Mouse (Mus musculus) retina, postnatal 1 day (tissue): Measurements from ENCODE around the gene Taf5l.
A peak's percentile ranks its signal among the peaks of the same experiment; 100 is the strongest.
"Not testable (repeated sequence)": the region's sequence is repeated elsewhere in the genome, so short reads cannot be mapped to it uniquely, and the experiment has no call there.

Experiments
- DNase-seq: peaks from one replicate; pipeline ENCODE4 v3.0.0-alpha.2; 2012

The Taf5l gene

GRCm38 (mm10) chr8:124011989-124012586 is 9.1 kb downstream of the Taf5l start:
- no peak for DNase-seq

- no peak for DNase-seq
Observed at GRCm38 (mm10) chr8:124011580-124011979, 9.6 kb downstream of the Taf5l start.

GRCm38 (mm10) chr8:124007829-124008228 is 13.4 kb downstream of the Taf5l start:
- DNase-seq, result no peak

GRCm38 (mm10) chr8:124002546-124003108 is 18.6 kb downstream of the Taf5l start:
- no peak for DNase-seq

GRCm38 (mm10) chr8:123999568-123999967 is 21.6 kb downstream of the Taf5l start:
- no peak for DNase-seq

- DNase-seq, result no peak
Observed at GRCm38 (mm10) chr8:123993997-123994396, 27.2 kb downstream of the Taf5l start.

GRCm38 (mm10) chr8:123993597-123993996 is 27.6 kb downstream of the Taf5l start:
- no peak for DNase-seq

GRCm38 (mm10) chr8:123992587-123992986 is 28.6 kb downstream of the Taf5l start:
- no peak for DNase-seq

- no peak for DNase-seq
Observed at GRCm38 (mm10) chr8:123990277-123991049, 30.7 kb downstream of the Taf5l start.

GRCm38 (mm10) chr8:123989128-123989527 is 32.1 kb downstream of the Taf5l start:
- no peak for DNase-seq

- DNase-seq, result no peak
Observed at GRCm38 (mm10) chr8:123988605-123989038, 32.6 kb downstream of the Taf5l start.

- DNase-seq, result peak; percentile 91
Observed at GRCm38 (mm10) chr8:123982826-123983400, 38.3 kb downstream of the Taf5l start, which contains the start of gene Abcb10. TSS of gene Abcb10 (minus strand) at chr8:123983122.

GRCm38 (mm10) chr8:123982291-123982793 is 38.9 kb downstream of the Taf5l start:
- no peak for DNase-seq

- no peak for DNase-seq
Observed at GRCm38 (mm10) chr8:123981674-123982073, 39.5 kb downstream of the Taf5l start.

- DNase-seq, result no peak
Observed at GRCm38 (mm10) chr8:123980239-123980638, 41.0 kb downstream of the Taf5l start.

GRCm38 (mm10) chr8:123978926-123979325 is 42.3 kb downstream of the Taf5l start:
- DNase-seq, result no peak

GRCm38 (mm10) chr8:123978166-123978838 is 42.9 kb downstream of the Taf5l start:
- no peak for DNase-seq

GRCm38 (mm10) chr8:123977499-123977898 is 43.7 kb downstream of the Taf5l start:
- no peak for DNase-seq

- DNase-seq, result no peak
Observed at GRCm38 (mm10) chr8:123973495-123973894, 47.7 kb downstream of the Taf5l start.

GRCm38 (mm10) chr8:123966896-123967295 is 54.3 kb downstream of the Taf5l start:
- peak; percentile 52 for DNase-seq

GRCm38 (mm10) chr8:123961371-123961770 is 59.8 kb downstream of the Taf5l start:
- no peak for DNase-seq

- not testable (repeated sequence) for DNase-seq
Observed at GRCm38 (mm10) chr8:123960556-123960955, 60.6 kb downstream of the Taf5l start.

GRCm38 (mm10) chr8:123960056-123960455 is 61.1 kb downstream of the Taf5l start:
- DNase-seq, result no peak
